Mouse (Mus musculus) midbrain, embryonic 15.5 days (tissue): ENCODE results near the gene Cabp2. TPM values are rescaled to one million over a fixed set of nuclear protein-coding genes. Genes with fewer than 3 reads are reported as not detected.

Source experiments
- ATAC-seq: fragments of 200-750 bp; cut with Nextera tagmentation; replicated peaks from 2 replicates; pipeline ENCODE4 v1.8.0; 2017; ENCODE audit warnings: moderate TSS enrichment
- H3K27ac ChIP-seq: fragments of 300-500 bp; sonication (generic); 2 replicates; pipeline ENCODE4 v1.5.1; 2015; ENCODE audit warnings: mild to moderate bottlenecking, inconsistent platforms
- H3K27me3 ChIP-seq: fragments of 300-500 bp; sonication (generic); replicated peaks from 2 replicates; pipeline ENCODE4 v1.6.1; 2015; ENCODE audit warnings: inconsistent platforms
- H3K36me3 ChIP-seq: fragments of 300-500 bp; sonication (generic); replicated peaks from 2 replicates; pipeline ENCODE4 v1.6.1; 2015; ENCODE audit warnings: inconsistent platforms
- H3K4me1 ChIP-seq: fragments of 300-500 bp; sonication (generic); 2 replicates; pipeline ENCODE4 v1.6.1; 2015; ENCODE audit warnings: inconsistent platforms
- H3K4me2 ChIP-seq: fragments of 300-500 bp; sonication (generic); 2 replicates; pipeline ENCODE4 v1.6.1; 2015; ENCODE audit warnings: inconsistent platforms, mild to moderate bottlenecking, moderate library complexity
- H3K4me3 ChIP-seq: fragments of 300-500 bp; sonication (generic); 2 replicates; pipeline ENCODE4 v1.5.1; 2015; ENCODE audit warnings: mild to moderate bottlenecking, inconsistent platforms
- H3K9ac ChIP-seq: fragments of 300-500 bp; sonication (generic); 2 replicates; pipeline ENCODE4 v1.6.1; 2015; ENCODE audit warnings: mild to moderate bottlenecking, inconsistent platforms
- H3K9me3 ChIP-seq: fragments of 300-500 bp; sonication (generic); 2 replicates; pipeline ENCODE4 v1.6.1; 2016; ENCODE audit warnings: inconsistent platforms
- WGBS: fragments of 180-500 bp; shearing (Covaris S2); methylation state at CpG from one replicate; pipeline ENCODE4 v1.1.7; 2015; ENCODE audit warnings: mixed read lengths; 5-methylcytosine and 5-hydroxymethylcytosine counted together
- polyA plus RNA-seq: library from polyadenylated mRNA; unstranded; fragments of >200 nt; fragmentation: Nextera tagmentation; extraction: Ambion mirVana; gene quantifications from 2 replicates; pipeline ENCODE4 v1.2.1, GENCODE M21; 2015

The Cabp2 gene
- polyA plus RNA-seq, 1 experiment from 2014 or later = 0.22 TPM

DNA sequence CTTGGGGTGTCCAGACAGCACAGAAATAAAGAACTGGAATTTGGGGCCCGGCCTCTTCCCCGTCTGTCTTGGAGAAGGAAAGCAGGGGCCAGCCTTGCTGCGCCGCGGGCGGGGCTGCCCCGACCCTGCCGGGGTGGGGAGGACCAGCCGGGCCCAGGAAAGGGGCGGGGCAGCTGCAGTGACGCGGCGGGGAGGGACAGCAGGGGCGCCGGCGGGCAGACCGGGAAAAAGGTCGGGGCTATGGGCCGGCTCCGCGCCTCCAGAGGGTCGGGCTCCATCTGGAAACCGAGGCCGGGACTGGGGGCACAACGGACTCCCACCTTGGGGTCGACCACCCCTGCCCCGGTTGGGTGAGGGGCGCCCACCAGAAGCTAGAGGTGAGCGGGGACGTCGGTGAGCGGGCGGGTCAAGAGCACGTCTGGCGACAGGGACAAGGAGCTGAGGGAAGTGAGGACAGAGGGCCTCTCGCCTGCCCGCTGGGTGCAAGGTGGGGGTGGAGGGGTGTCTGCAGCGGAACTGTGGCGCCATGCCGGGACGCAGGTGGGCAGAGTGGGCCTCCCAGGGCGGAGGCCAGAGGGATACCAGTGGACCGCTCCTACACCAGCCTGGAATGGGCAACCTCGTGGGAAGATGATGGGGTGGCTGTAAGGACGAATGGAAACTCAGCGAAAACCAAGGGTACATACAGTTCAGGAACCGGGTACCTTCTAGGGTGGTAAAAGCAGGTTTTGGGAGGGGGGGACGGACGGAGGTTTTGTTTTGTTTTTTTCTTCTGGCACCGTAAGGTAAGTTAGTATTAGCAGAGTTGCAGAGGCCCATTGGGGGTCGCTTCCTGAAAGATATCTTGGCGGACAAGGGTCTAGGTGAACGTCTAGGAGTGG is 18.7 kb downstream of the Cabp2 start, which contains the start of gene Pitpnm1:
Gene Pitpnm1, plus strand, starts transcription at position 162 of the 881 bp plus-strand sequence.
- no peak for ATAC-seq
- 1% methylated on average over 53 of the region's 53 CpGs for WGBS
- Histone ChIP-seq H3K9ac (peak within 1 kb of the TSS; percentile 69), H3K36me3 (peaks cover 3% of the 10 kb centered on the region; the same call in 1 of the 2 replicates), H3K9me3 (no peaks in the 10 kb centered on the region), H3K27me3 (no peaks in the 10 kb centered on the region), H3K27ac (peak within 1 kb of the TSS; percentile 80), H3K4me1 (peaks cover 56% of the 10 kb centered on the region), H3K4me2 (peak within 1 kb of the TSS; percentile 63), H3K4me3 (peak within 1 kb of the TSS; percentile 63)

DNA sequence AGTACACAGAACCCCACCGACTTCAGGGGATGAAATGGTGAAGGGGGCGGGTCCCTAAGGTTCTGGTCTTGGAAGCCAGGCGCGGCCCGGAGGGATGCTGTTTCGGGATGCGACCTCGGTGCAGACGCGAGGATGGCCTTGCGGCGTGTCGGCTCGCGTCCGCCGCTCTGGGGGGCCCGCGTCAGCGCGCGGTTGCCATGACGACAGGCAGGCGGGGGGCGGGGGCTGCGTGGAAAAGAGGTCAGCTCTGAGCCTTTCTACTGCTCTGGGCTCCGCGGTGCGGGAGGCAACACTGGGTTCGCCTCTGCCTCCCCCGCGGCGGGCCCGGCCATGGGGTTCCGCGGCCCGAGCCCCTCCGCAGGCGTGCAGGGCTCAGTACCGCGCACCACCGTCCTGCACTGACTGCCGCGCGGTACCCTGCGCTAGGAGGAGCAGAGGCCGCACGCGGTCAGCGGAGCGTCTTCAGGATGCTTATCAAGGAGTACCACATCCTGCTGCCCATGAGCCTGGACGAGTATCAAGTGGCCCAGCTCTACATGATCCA is 19.4 kb downstream of the Cabp2 start:
- Histone ChIP-seq H3K9ac (peak overlapping the region; percentile 69), H3K4me3 (peak overlapping the region; percentile 63), H3K36me3 (peaks cover 10% of the 10 kb centered on the region; the same call in 1 of the 2 replicates), H3K27me3 (no peaks in the 10 kb centered on the region), H3K4me2 (peak overlapping the region; percentile 63), H3K9me3 (no peaks in the 10 kb centered on the region), H3K27ac (peak overlapping the region; percentile 80), H3K4me1 (peaks cover 55% of the 10 kb centered on the region)
- under 1% methylated on average over 51 of the region's 52 CpGs for WGBS
- ATAC-seq = peak; percentile 8

GRCm38 (mm10) chr19:4101466-4101865 is 20.1 kb downstream of the Cabp2 start:
- WGBS = 44% methylated on average over 6 of the region's 6 CpGs
- Histone ChIP-seq H3K4me1 (peaks cover 48% of the 10 kb centered on the region), H3K4me2 (peak overlapping the region; percentile 63), H3K36me3 (peaks cover 10% of the 10 kb centered on the region; the same call in 1 of the 2 replicates), H3K4me3 (peak overlapping the region; percentile 63), H3K27ac (peak overlapping the region; percentile 80), H3K9me3 (no peaks in the 10 kb centered on the region), H3K9ac (peak overlapping the region; percentile 69), H3K27me3 (no peaks in the 10 kb centered on the region)
- no peak for ATAC-seq

- peak overlapping the region; percentile 63 for H3K4me2 ChIP-seq
- no peaks in the 10 kb centered on the region for H3K9me3 ChIP-seq
- H3K36me3 ChIP-seq = peaks cover 10% of the 10 kb centered on the region; the same call in 1 of the 2 replicates
- no peak overlapping the region for H3K9ac ChIP-seq
- WGBS = 83% methylated on average over 2 of the region's 2 CpGs
- H3K4me1 ChIP-seq = peaks cover 47% of the 10 kb centered on the region
- H3K27me3 ChIP-seq = no peaks in the 10 kb centered on the region
- no peak overlapping the region for H3K27ac ChIP-seq
- ATAC-seq = no peak
- H3K4me3 ChIP-seq = peak overlapping the region; percentile 63
Measured at GRCm38 (mm10) chr19:4102049-4102448, 20.7 kb downstream of the Cabp2 start.

DNA sequence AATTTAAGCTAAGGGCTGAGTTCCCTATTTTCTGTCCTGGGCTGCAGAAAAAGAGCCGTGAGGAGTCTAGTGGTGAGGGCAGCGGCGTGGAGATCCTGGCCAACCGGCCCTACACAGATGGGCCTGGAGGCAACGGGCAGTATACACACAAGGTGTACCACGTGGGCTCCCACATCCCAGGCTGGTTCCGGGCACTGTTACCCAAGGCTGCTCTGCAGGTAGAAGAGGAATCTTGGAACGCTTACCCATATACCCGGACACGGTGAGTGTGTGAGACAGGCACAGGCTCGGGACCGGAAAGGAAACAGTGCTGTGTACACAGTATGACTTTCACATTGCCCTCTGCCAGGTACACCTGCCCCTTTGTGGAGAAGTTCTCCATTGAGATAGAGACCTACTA is 21.2 kb downstream of the Cabp2 start:
- peaks cover 44% of the 10 kb centered on the region for H3K4me1 ChIP-seq
- H3K36me3 ChIP-seq = peaks cover 14% of the 10 kb centered on the region; the same call in 1 of the 2 replicates
- H3K4me3 ChIP-seq = no peak overlapping the region
- no peak for ATAC-seq
- no peak overlapping the region for H3K27ac ChIP-seq
- WGBS = 95% methylated on average over 12 of the region's 12 CpGs
- no peaks in the 10 kb centered on the region for H3K9me3 ChIP-seq
- no peak overlapping the region for H3K9ac ChIP-seq
- no peaks in the 10 kb centered on the region for H3K27me3 ChIP-seq
- no peak overlapping the region for H3K4me2 ChIP-seq

DNA sequence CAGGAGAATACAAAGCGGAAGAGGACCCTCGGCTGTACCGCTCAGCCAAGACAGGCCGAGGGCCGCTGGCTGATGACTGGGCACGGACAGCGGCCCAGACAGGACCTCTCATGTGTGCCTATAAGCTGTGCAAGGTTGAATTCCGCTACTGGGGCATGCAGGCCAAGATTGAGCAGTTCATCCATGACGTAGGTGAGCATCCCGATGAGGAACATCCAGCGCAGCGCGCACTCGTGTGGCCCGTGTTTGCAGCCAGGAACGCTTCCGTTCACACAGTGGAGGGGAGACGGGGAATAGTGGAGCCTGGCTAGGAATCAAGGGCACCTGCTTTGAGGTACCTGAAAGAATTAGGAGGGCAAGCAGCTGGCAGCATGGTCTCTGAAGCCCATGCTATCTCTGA is 21.9 kb downstream of the Cabp2 start:
- no peak overlapping the region for H3K9ac ChIP-seq
- WGBS = 93% methylated on average over 18 of the region's 18 CpGs
- no peaks in the 10 kb centered on the region for H3K27me3 ChIP-seq
- H3K27ac ChIP-seq = no peak overlapping the region
- H3K9me3 ChIP-seq = no peaks in the 10 kb centered on the region
- no peak overlapping the region for H3K4me3 ChIP-seq
- no peak for ATAC-seq
- peaks cover 18% of the 10 kb centered on the region; the same call in 1 of the 2 replicates for H3K36me3 ChIP-seq
- no peak overlapping the region for H3K4me2 ChIP-seq
- peaks cover 37% of the 10 kb centered on the region for H3K4me1 ChIP-seq

- no peak overlapping the region for H3K27ac ChIP-seq
- no peaks in the 10 kb centered on the region for H3K27me3 ChIP-seq
- 84% methylated on average over 3 of the region's 3 CpGs for WGBS
- peaks cover 32% of the 10 kb centered on the region for H3K4me1 ChIP-seq
- no peaks in the 10 kb centered on the region for H3K9me3 ChIP-seq
- no peak for ATAC-seq
- H3K4me3 ChIP-seq = no peak overlapping the region
- no peak overlapping the region for H3K9ac ChIP-seq
- H3K4me2 ChIP-seq = no peak overlapping the region
- H3K36me3 ChIP-seq = peaks cover 18% of the 10 kb centered on the region; the same call in 1 of the 2 replicates
Measured at GRCm38 (mm10) chr19:4103792-4104191, 22.4 kb downstream of the Cabp2 start.

GRCm38 (mm10) chr19:4104675-4105194 is 23.4 kb downstream of the Cabp2 start:
- Histone ChIP-seq H3K27me3 (no peaks in the 10 kb centered on the region), H3K36me3 (peaks cover 21% of the 10 kb centered on the region; the same call in 1 of the 2 replicates), H3K9ac (no peak overlapping the region), H3K4me2 (no peak overlapping the region), H3K9me3 (no peaks in the 10 kb centered on the region), H3K4me1 (peaks cover 23% of the 10 kb centered on the region), H3K4me3 (no peak overlapping the region), H3K27ac (no peak overlapping the region)
- WGBS = 91% methylated on average over 16 of the region's 16 CpGs
- no peak for ATAC-seq

GRCm38 (mm10) chr19:4106654-4107053 is 25.3 kb downstream of the Cabp2 start:
- H3K4me3 ChIP-seq = no peak overlapping the region
- H3K27ac ChIP-seq = no peak overlapping the region
- H3K4me1 ChIP-seq = peaks cover 10% of the 10 kb centered on the region
- no peaks in the 10 kb centered on the region for H3K27me3 ChIP-seq
- ATAC-seq = no peak
- no peak overlapping the region for H3K9ac ChIP-seq
- WGBS = 92% methylated on average over 14 of the region's 14 CpGs
- H3K4me2 ChIP-seq = no peak overlapping the region
- no peaks in the 10 kb centered on the region for H3K9me3 ChIP-seq
- peaks cover 33% of the 10 kb centered on the region for H3K36me3 ChIP-seq

DNA sequence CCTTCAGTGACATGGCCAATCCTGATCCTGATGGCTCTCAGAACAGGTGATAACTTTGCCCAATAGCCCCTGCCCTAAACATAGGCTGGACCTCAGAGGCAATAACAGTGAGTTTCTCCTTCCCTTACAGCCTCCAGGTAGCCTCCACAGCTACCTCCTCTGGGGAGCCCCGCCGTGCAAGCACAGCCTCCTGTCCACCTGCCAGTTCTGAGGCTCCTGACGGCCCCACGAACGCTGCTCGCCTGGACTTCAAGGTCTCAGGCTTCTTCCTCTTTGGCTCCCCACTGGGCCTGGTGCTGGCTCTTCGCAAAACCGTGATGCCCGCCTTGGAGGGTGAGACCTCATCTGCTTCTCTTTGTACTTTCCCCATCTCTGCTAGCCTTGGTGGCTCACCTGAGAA is 27.2 kb downstream of the Cabp2 start:
- peaks cover 50% of the 10 kb centered on the region for H3K36me3 ChIP-seq
- H3K4me3 ChIP-seq = no peak overlapping the region
- WGBS = 89% methylated on average over 9 of the region's 9 CpGs
- H3K4me1 ChIP-seq = no peaks in the 10 kb centered on the region
- H3K27me3 ChIP-seq = no peaks in the 10 kb centered on the region
- no peak overlapping the region for H3K9ac ChIP-seq
- H3K9me3 ChIP-seq = no peaks in the 10 kb centered on the region
- ATAC-seq = no peak
- no peak overlapping the region for H3K4me2 ChIP-seq
- H3K27ac ChIP-seq = no peak overlapping the region

GRCm38 (mm10) chr19:4112063-4112960 is 30.9 kb downstream of the Cabp2 start:
- Histone ChIP-seq H3K4me1 (no peaks in the 10 kb centered on the region), H3K36me3 (peaks cover 63% of the 10 kb centered on the region)
- no peak for ATAC-seq

More at GRCm38 (mm10) chr19:4112063-4112960, 30.9 kb downstream of the Cabp2 start:
- Histone ChIP-seq H3K9ac (no peak overlapping the region), H3K4me3 (no peak overlapping the region), H3K27me3 (no peaks in the 10 kb centered on the region), H3K27ac (no peak overlapping the region), H3K9me3 (no peaks in the 10 kb centered on the region), H3K4me2 (no peak overlapping the region)
- WGBS = 95% methylated on average over 26 of the region's 26 CpGs
